Mouse (Mus musculus) olfactory bulb, adult 2 months (tissue): ENCODE data around the gene Dgkk. TPM values are rescaled to one million over a fixed set of nuclear protein-coding genes. Genes with fewer than 3 reads are reported as not detected.
"Not testable (repeated sequence)": the region's sequence is repeated elsewhere in the genome, so short reads cannot be mapped to it uniquely, and the experiment has no call there.

ENCODE experiments used
- H3K27ac ChIP-seq: fragments of 200-500 bp; 2 replicates; pipeline ENCODE4 v1.5.1; 2012; ENCODE audit warnings: low read depth, low read length; ENCODE audit not compliant: insufficient read depth
- H3K4me1 ChIP-seq: fragments of 200-500 bp; 2 replicates; pipeline ENCODE4 v1.6.1; 2012; ENCODE audit warnings: low read length; ENCODE audit not compliant: control insufficient read depth, insufficient read depth
- H3K4me3 ChIP-seq: fragments of 200-500 bp; 2 replicates; pipeline ENCODE4 v1.5.1; 2012; ENCODE audit warnings: mild to moderate bottlenecking, low read depth, low read length, moderate library complexity; ENCODE audit not compliant: insufficient read depth
- CTCF ChIP-seq: fragments of 200-500 bp; IDR thresholded peaks from 2 replicates; pipeline ENCODE4 v1.5.1; 2012; ENCODE audit warnings: low read depth, mild to moderate bottlenecking, low read length, moderate library complexity; ENCODE audit not compliant: insufficient read depth
- POLR2A ChIP-seq: fragments of 200-500 bp; IDR thresholded peaks from 2 replicates; pipeline ENCODE4 v1.6.1; 2012; ENCODE audit warnings: mild to moderate bottlenecking, low read depth, low read length, moderate library complexity; ENCODE audit not compliant: insufficient read depth
- WGBS: fragments of 180-500 bp; shearing (Covaris S2); methylation state at CpG from one replicate; pipeline ENCODE4 v1.1.7; 2018; 5-methylcytosine and 5-hydroxymethylcytosine counted together
- polyA plus RNA-seq: library from polyadenylated mRNA; stranded (reverse); fragments of >200 nt; gene quantifications from 2 replicates; pipeline ENCODE4 v1.2.4, GENCODE M21; 2012; ENCODE audit warnings: low replicate concordance; ENCODE audit not compliant: missing spikeins, insufficient read depth, insufficient read length

Gene Dgkk
- polyA plus RNA-seq, result not detected in 2 replicates

DNA sequence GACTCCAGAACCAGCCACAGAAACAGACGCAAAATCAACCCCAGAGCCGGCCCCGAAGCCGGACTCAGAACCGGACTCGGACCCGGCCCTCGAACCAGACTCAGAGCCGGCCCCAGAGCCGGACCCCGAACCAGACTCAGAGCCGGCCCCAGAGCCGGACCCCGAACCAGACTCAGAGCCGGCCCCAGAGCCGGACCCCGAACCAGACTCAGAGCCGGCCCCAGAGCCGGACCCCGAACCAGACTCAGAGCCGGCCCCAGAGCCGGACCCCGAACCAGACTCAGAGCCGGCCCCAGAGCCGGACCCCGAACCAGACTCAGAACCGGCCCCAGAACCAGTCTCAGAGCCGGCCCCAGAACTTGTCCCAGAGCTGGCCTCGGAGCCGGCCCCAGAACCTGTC lies at the start of gene Dgkk:
Gene Dgkk (plus strand): TSS at position 301 of the 400 bp plus-strand sequence.
- not testable (repeated sequence) for H3K4me1 ChIP-seq, H3K27ac ChIP-seq
- 22% methylated on average over 18 of the region's 30 CpGs for WGBS
- H3K4me3 ChIP-seq, result peak within 1 kb of the TSS; percentile 33

DNA sequence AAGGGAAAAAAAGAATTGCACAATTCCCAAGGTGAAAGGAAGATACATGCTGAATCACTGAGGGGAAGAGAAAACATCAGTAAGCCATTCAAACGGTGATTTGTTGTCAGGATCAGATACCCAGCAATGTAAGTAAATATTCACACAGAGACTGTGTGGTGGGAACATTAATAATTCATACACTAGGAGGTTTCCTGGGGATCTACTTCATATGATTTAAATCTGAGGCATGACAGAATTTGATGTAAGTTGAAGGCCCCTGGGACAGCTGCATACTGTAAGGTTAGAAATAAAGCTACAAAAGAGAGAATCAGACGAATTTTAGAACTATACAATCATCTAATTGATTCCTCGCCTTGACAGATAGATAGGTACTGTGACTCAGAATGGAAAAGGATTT lies 45.1 kb upstream of the Dgkk start:
- Histone ChIP-seq H3K4me3 (no peak overlapping the region), H3K27ac (no peak overlapping the region), H3K4me1 (no peaks in the 10 kb centered on the region)
- TF ChIP-seq CTCF (no peak), POLR2A (no peak)
- 73% methylated on average over 3 of the region's 3 CpGs for WGBS

DNA sequence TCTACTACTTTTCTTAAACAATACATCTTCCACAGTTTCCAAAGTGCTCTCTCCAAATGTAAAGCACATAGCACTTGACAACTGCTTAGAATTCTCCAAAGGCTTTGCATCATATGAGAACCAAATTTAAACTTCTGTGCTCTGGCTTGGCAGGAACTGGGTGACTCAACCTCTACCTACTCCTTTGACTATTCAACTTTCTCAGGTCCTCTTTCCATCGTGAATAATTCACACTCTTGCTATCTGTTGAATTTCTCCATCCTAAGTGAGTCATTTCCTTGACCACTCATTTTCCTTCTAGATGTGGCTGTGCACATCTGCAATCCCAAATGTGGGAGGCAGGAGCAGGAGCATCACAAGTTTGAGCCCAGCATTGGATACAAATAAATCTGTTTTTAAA lies 28.4 kb upstream of the Dgkk start:
- Histone ChIP-seq H3K27ac (no peak overlapping the region), H3K4me1 (no peaks in the 10 kb centered on the region; the same call in 1 of the 2 replicates), H3K4me3 (no peak overlapping the region)
- 52% methylated on average over 1 of the region's 1 CpGs for WGBS
- TF ChIP-seq POLR2A, result no peak
- no peak for TF ChIP-seq CTCF

DNA sequence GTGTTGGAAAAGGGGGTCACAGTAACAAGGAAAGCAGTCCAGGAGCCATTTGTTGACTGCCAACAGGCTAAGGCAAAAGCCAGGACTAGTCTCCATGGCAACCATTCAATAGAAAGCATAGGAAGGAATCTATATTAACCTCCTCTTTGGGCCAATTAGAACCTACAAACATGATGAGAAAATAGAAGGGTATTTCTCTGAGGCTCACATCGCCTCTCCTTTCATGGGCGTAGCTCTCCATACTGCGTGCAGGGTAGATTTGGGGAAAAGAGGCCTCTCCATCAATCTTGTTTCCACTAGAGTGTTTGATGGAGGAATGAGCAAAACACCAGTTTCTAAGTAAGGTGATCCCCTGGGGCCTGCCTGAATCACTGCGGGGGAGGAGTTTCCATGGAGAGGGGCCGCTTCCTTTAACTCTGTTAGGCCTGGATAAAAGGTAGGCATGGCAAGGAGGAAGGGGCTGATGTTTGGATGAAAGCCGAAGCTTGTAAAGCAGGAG lies 27.5 kb upstream of the Dgkk start:
- Histone ChIP-seq H3K27ac (no peak overlapping the region), H3K4me1 (no peaks in the 10 kb centered on the region; the same call in 1 of the 2 replicates), H3K4me3 (no peak overlapping the region)
- 31% methylated on average over 6 of the region's 6 CpGs for WGBS
- TF ChIP-seq CTCF (no peak), POLR2A (no peak)

DNA sequence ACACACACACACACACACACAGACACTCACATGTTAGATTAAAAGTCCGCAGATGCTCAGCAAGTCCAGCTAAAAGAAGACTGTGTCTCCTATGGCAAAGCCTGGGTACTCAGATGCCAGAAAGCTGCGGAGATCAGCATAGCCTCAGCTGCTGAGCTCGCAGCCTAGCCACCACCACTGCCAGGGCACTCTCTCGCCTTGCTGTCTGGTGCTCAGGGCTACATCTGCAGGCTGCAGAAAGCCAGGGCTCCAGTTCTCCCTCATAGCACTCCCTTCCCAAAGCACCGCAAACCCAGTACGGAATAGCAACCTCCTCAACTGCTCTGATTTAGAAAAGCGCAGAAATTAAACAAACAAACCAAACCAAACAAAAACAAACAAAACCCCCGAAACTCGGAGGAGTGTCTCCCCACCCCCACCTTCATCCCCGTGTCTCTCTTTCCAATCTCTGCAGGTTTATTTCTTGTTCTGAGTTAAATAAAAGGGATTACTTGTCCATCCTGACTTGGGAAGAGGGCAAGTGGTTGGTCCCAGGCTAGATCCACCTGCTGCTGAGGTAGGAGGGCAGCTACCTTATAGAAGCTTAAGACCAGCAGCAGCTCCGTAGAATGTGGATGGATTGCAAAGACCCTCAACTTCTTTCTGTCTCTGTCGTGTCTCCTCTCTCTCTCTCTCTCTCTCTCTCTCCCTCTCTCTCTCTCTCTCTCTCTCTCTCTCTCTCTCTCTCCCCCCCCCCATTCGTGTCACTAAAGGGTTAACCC lies 1.4 kb upstream of the Dgkk start:
- Histone ChIP-seq H3K4me3 (peak overlapping the region; percentile 33), H3K4me1 (peaks cover 4% of the 10 kb centered on the region; the same call in 1 of the 2 replicates), H3K27ac (no peak overlapping the region)
- TF ChIP-seq CTCF, result no peak
- no peak for TF ChIP-seq POLR2A
- WGBS, result 23% methylated on average over 13 of the region's 13 CpGs

DNA sequence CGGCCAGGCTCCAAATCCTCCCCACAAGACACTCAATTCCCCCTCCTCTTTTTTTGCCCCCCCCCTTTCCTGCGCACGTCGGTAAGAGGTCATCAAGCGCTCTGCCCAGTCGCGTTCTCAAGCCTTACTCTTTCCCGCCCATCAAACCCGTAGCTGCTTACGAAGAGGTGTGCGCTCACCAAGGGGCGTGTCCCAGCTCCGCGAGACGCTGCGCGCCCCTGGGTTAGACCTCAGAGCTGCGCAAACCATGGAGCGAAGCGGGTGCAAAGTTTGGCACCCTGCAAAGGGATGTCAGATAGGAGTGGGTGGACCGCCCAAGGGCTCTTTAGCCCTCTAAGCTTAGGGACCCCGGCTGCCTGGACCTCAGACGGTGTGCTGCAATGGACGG lies 862 bp upstream of the Dgkk start:
- TF ChIP-seq CTCF, result no peak
- TF ChIP-seq POLR2A, result no peak
- Histone ChIP-seq H3K4me3 (peak overlapping the region; percentile 33), H3K27ac (no peak overlapping the region), H3K4me1 (peaks cover 4% of the 10 kb centered on the region; the same call in 1 of the 2 replicates)
- WGBS, result 10% methylated on average over 24 of the region's 24 CpGs

DNA sequence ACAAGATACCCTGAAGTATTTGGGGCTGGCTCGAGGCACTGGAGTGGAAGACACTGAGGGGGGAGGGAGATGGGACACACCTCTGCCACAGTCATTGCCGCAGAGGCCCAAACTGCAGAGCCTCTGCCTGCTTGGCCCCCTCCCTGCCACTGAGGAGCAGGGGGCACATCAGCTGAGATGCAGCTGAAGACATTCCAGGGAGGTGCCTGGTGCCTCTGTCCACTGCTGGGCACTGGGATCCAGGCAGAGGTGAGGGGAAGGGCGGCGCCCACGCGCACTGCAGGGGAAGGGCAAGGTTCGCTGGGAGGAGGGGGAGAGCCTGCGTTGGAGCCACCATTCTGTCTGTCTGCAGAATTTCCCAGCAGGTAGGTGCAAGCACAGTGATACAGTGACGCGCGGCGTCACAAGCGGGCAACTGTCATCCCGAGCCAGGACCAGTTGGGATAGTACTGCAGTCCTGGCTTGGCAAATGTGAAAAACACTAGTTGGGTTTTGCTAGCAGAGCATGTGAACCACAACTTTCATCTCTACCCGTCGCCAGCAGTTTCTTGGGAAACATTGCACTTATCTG lies 948 bp downstream of the Dgkk start:
- H3K4me3 ChIP-seq, result no peak overlapping the region
- no peak for TF ChIP-seq POLR2A
- no peak for TF ChIP-seq CTCF

DNA sequence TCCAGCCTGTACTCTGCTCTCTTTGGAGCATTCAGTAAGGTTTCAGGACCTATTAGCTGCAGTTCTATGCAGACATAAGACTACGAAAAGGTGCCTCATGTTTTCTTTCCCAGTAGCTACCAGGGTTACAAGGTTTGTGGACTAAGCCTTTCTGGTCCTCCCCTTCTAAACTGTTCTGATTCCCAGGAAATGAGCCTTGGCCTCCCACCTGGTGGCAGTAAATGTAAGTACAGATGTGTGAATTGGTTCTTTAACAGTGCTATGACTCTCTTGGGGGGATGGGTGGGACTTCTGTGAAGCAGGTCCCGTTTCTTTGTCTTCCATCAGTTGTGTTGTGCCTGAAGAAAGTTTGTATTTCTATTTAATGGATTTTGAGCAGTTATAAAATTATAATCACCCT lies 53.4 kb downstream of the Dgkk start:
- WGBS, result 48% methylated on average over 2 of the region's 2 CpGs
- no peak overlapping the region for H3K4me3 ChIP-seq
- TF ChIP-seq POLR2A (no peak), CTCF (no peak)
- H3K27ac ChIP-seq, result no peak overlapping the region
- no peaks in the 10 kb centered on the region for H3K4me1 ChIP-seq

More for the DNA sequence above, 948 bp downstream of the Dgkk start:
- Histone ChIP-seq H3K4me1 (peaks cover 4% of the 10 kb centered on the region; the same call in 1 of the 2 replicates), H3K27ac (no peak overlapping the region)
- WGBS, result 20% methylated on average over 16 of the region's 16 CpGs

DNA sequence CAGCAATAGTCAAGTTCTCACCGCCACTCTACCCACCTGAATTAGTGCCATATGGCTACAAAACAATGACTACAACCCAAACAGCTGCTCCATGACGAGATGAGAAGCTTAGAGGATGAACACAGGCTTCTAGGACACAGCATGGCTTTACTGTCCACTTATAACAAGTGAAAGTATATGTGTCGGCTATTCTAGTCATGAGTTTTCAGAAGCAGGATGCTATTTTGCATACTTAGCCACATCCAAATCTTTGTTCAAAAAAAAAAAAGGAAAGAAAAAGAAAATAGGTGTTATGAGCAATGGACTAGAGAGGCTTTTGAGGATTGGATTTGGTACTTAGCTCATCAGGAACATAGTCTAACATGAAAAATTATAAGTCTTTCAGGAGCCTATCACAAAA lies 74.4 kb downstream of the Dgkk start:
- no peaks in the 10 kb centered on the region for H3K4me1 ChIP-seq
- TF ChIP-seq POLR2A, result no peak
- no peak for TF ChIP-seq CTCF
- H3K4me3 ChIP-seq, result no peak overlapping the region
- WGBS, result 69% methylated on average over 3 of the region's 3 CpGs
- H3K27ac ChIP-seq, result no peak overlapping the region
